In the genomic region with DNA sequence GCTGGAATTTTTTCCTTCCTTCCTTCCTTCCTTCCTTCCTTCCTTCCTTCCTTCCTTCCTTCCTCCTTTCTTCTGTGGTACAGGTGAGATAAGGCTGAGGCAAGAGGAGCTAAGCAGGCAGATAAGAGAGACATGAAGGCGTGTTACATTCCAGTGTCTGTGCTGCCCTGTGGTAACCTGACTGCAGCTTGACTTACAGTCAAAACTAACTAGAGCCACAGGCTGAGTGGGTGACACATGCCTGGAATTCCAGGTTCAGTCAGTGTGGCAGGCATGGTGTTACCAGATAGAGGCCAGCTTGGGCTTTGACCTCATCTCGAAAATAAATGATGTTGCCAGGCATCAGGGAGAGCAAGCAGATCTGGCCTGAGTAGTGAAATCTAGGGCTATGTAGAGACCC, we compare ENCODE assay signal across 15 mouse cellular contexts. TPM values are rescaled to one million over a fixed set of nuclear protein-coding genes. Genes with fewer than 3 reads are reported as not detected.
A peak's percentile ranks its signal among the peaks of the same experiment; 100 is the strongest.
DNase-seq lines count a peak whose midpoint lies in the region; ATAC-seq and TF ChIP-seq lines count a peak whose summit lies in the region.
"Had no signal": no experiment of that assay in that cellular context is flagged by ENCODE, and none has a peak within 500 bp of the region (broad histone marks: within the 10 kb centered on the region; RNA-seq: fewer than 3 reads in every experiment).

No protein-coding gene starts in this region.

- WGBS in lung, postnatal 0 days: 39% methylated on average over 2 of the region's 2 CpGs
- 12% methylated on average over 2 of the region's 2 CpGs for WGBS in heart, embryonic 16.5 days
- 52% methylated on average over 2 of the region's 2 CpGs for WGBS in kidney, embryonic 14.5 days
- 93% methylated on average over 2 of the region's 2 CpGs for WGBS in forebrain, embryonic 16.5 days

- H3K4me1 ChIP-seq in lung, postnatal 0 days (ENCODE audit: insufficient read depth, low read depth, low read length): no peaks in the 10 kb centered on the region
- H3K4me1 ChIP-seq in heart, embryonic 16.5 days (ENCODE audit: control insufficient read depth, insufficient read depth, low read length): peaks cover 21% of the 10 kb centered on the region
- peaks cover 3% of the 10 kb centered on the region; the same call in 1 of the 2 replicates for H3K4me1 ChIP-seq in kidney, embryonic 14.5 days (ENCODE audit: control insufficient read depth, insufficient read depth, low read length)
- H3K4me1 ChIP-seq in forebrain, embryonic 16.5 days (replicated peaks; ENCODE audit: control insufficient read depth, insufficient read depth, low read length): 0 out of 2 replicates have a peak, but pooled peaks cover 4% of the 10 kb centered on the region

- TF ChIP-seq EP300 in lung, postnatal 0 days (IDR thresholded peaks at IDR 0.05): 0 out of 2 replicates have a peak, but pooled peaks have one; percentile 18

- no peak for TF ChIP-seq CTCF in lung, postnatal 0 days (IDR thresholded peaks at IDR 0.05)

- H3K9ac ChIP-seq in lung, postnatal 0 days (replicated peaks; ENCODE audit: low read depth): no peak overlapping the region
- no peak overlapping the region for H3K9ac ChIP-seq in heart, embryonic 16.5 days (ENCODE audit: low read length)
- no peak overlapping the region for H3K9ac ChIP-seq in kidney, embryonic 14.5 days (ENCODE audit: low read depth, low read length)
- H3K9ac ChIP-seq in forebrain, embryonic 16.5 days (replicated peaks; ENCODE audit: low read depth, low read length): no peak overlapping the region
- H3K9ac ChIP-seq: liver, embryonic 15.5 days; neural tube, embryonic 13.5 days had no signal

- H3K9me3 ChIP-seq in lung, postnatal 0 days (ENCODE audit: low read length): no peaks in the 10 kb centered on the region
- no peaks in the 10 kb centered on the region for H3K9me3 ChIP-seq in heart, embryonic 16.5 days (replicated peaks; ENCODE audit: control insufficient read depth, low read length)
- no peaks in the 10 kb centered on the region for H3K9me3 ChIP-seq in kidney, embryonic 14.5 days (ENCODE audit: control insufficient read depth, low read length)
- H3K9me3 ChIP-seq in forebrain, embryonic 16.5 days (ENCODE audit: control insufficient read depth, low read length): no peaks in the 10 kb centered on the region
- H3K9me3 ChIP-seq: limb, embryonic 10.5 days; liver, embryonic 15.5 days; neural tube, embryonic 13.5 days had no signal

- H3K36me3 ChIP-seq in lung, postnatal 0 days (ENCODE audit: insufficient read depth, low read length): no peaks in the 10 kb centered on the region
- no peaks in the 10 kb centered on the region for H3K36me3 ChIP-seq in heart, embryonic 16.5 days (ENCODE audit: control insufficient read depth, insufficient read depth)
- no peaks in the 10 kb centered on the region for H3K36me3 ChIP-seq in kidney, embryonic 14.5 days (ENCODE audit: control insufficient read depth, insufficient read depth, low read length)
- no peaks in the 10 kb centered on the region for H3K36me3 ChIP-seq in forebrain, embryonic 16.5 days (ENCODE audit: control insufficient read depth, insufficient read depth)
- H3K36me3 ChIP-seq: liver, embryonic 15.5 days had no signal

- DNase-seq in lung, postnatal 0 days (ENCODE audit: low spot score): peak; percentile 48
- no peak for DNase-seq in lung, postnatal 25 days (ENCODE audit: low spot score)
- DNase-seq in yolk sac, embryonic 10.5 days (ENCODE audit: low spot score): peak; percentile 80
- no peak for DNase-seq in frontal cortex, postnatal 10 days (ENCODE audit: low spot score in 2 of 2)
- DNase-seq in gastrocnemius, adult 8-10 months (ENCODE audit: low spot score in 2 of 2): no peak
- DNase-seq: adrenal gland, adult 2 months; midbrain, embryonic 14.5 days; thymus, postnatal 36 days had no signal

- H3K27me3 ChIP-seq in lung, postnatal 0 days (replicated peaks; ENCODE audit: insufficient read depth, low read length): no peaks in the 10 kb centered on the region
- H3K27me3 ChIP-seq in heart, embryonic 16.5 days (ENCODE audit: control insufficient read depth, insufficient read depth, low read length): no peaks in the 10 kb centered on the region
- no peaks in the 10 kb centered on the region for H3K27me3 ChIP-seq in kidney, embryonic 14.5 days (ENCODE audit: control insufficient read depth, insufficient read depth, low read length)
- no peaks in the 10 kb centered on the region for H3K27me3 ChIP-seq in forebrain, embryonic 16.5 days (replicated peaks; ENCODE audit: control insufficient read depth, insufficient read depth, low read length)
- H3K27me3 ChIP-seq: liver, embryonic 15.5 days; neural tube, embryonic 13.5 days had no signal

- no peak overlapping the region for H3K4me3 ChIP-seq in lung, postnatal 0 days (ENCODE audit: low read depth, low read length)
- no peak overlapping the region for H3K4me3 ChIP-seq in heart, embryonic 16.5 days (ENCODE audit: low read length)
- H3K4me3 ChIP-seq in kidney, embryonic 14.5 days (ENCODE audit: low read length): no peak overlapping the region
- no peak overlapping the region for H3K4me3 ChIP-seq in forebrain, embryonic 16.5 days (replicated peaks; ENCODE audit: low read length)
- H3K4me3 ChIP-seq: limb, embryonic 10.5 days; liver, embryonic 15.5 days; neural tube, embryonic 13.5 days had no signal

- no peak overlapping the region for H3K27ac ChIP-seq in lung, postnatal 0 days (ENCODE audit: low read length)
- peak overlapping the region; percentile 94 for H3K27ac ChIP-seq in heart, embryonic 16.5 days (ENCODE audit: low read length)
- H3K27ac ChIP-seq in kidney, embryonic 14.5 days (ENCODE audit: low read depth, low read length): no peak overlapping the region
- H3K27ac ChIP-seq in forebrain, embryonic 16.5 days (ENCODE audit: low read length): no peak overlapping the region
- H3K27ac ChIP-seq: hindbrain, postnatal 0 days; limb, embryonic 10.5 days; liver, embryonic 15.5 days; neural tube, embryonic 13.5 days had no signal

- ATAC-seq in lung, postnatal 0 days: peak; percentile 80
- ATAC-seq in heart, embryonic 16.5 days (replicated peaks; ENCODE audit: extremely low read depth, insufficient read depth, low FRiP score): peak; percentile 73
- 0 out of 2 replicates have a peak, but pooled peaks have one; percentile 24 for ATAC-seq in kidney, embryonic 14.5 days (ENCODE audit: low FRiP score, low TSS enrichment)
- no peak for ATAC-seq in forebrain, embryonic 16.5 days
- ATAC-seq: hindbrain, postnatal 0 days had no signal

- no peak overlapping the region for H3K4me2 ChIP-seq in lung, postnatal 0 days (replicated peaks; ENCODE audit: low read depth, low read length)
- peak overlapping the region; percentile 31 for H3K4me2 ChIP-seq in heart, embryonic 16.5 days (ENCODE audit: low read depth, low read length)
- H3K4me2 ChIP-seq in kidney, embryonic 14.5 days (replicated peaks; ENCODE audit: low read depth, low read length): no peak overlapping the region
- no peak overlapping the region for H3K4me2 ChIP-seq in forebrain, embryonic 16.5 days (ENCODE audit: low read length)
- H3K4me2 ChIP-seq: liver, embryonic 15.5 days; neural tube, embryonic 13.5 days had no signal

RNA-seq across cellular contexts. Expression of gene Tet1, which starts 53.8 kb away (rescaled TPM):
- 5.2 and 7.0 TPM in 2 replicates for polyA plus RNA-seq in lung, postnatal 0 days (2015; fragmentation: Nextera tagmentation; extraction: Ambion mirVana)
- polyA plus RNA-seq in heart, embryonic 16.5 days (2015; fragmentation: Nextera tagmentation; extraction: Ambion mirVana): 22.7 and 26.9 TPM in 2 replicates
- 34.1 and 35.3 TPM in 2 replicates for polyA plus RNA-seq in kidney, embryonic 14.5 days (2014; fragmentation: Nextera tagmentation; extraction: Ambion mirVana)
- total RNA-seq in gastrocnemius, adult 8-10 months (2022): 1 to 10 TPM; 1.6 to 3.1 (median 1.7) TPM
- 40.4 and 41.5 TPM in 2 replicates for polyA plus RNA-seq in forebrain, embryonic 16.5 days (2015; fragmentation: Nextera tagmentation; extraction: Ambion mirVana)

Comparison
In these comparisons a context has a peak if more than half of its experiments do, and no peak if none do; other contexts are left out.
1. DNase-seq: peak in lung, postnatal 0 days (single experiment) and yolk sac, embryonic 10.5 days (single experiment); none in lung, postnatal 25 days (single experiment), frontal cortex, postnatal 10 days (0 of 2) and gastrocnemius, adult 8-10 months (0 of 2).